Mouse (Mus musculus): ENCODE results near the gene Trim12c.
"Not testable (repeated sequence)": the region's sequence is repeated elsewhere in the genome, so short reads cannot be mapped to it uniquely, and the experiment has no call there.

The Trim12c gene

DNA sequence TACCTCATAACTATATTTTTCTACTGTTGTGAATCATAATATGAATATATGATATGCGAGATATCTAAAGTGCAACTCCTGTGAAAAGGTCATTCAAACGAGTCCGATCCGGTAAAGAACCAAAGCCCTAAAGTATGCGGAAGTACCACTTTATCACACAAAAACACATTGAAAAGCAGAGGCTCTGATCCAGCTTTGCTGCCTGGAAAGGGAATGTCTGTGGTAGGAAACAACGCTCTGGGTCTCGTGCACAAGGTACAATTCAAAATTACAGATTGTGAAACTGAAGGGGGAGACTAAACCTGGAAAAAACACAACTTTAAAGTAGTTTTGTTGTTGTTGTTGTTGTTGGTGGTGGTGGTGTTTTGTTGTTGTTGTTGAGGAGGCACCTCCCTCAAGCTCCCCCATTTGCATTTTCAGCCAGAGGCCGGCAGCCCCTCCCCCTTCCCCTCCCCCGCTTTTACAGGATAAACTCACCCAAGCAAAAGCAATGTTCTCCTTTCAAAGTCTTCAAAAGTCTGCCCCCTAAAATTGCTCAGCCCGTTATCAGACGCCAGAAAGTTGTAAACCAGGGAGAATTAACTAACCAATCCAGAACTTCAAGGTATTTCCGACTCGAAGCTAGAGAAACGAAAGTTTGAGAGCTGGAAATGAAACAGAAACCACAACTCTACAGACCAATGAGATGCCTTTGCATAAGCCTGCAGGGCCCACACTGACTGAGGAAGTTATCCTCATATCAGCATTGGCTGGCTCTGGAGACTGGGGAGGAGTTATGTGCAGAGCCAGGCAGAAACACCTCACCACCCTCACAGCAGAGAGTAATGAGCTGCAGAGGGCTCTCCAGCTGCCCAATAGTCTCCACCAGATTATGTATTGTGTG, at the start of gene Trim12c:
Trim12c (minus strand) TSS at position 646 of the 883 bp plus-strand sequence.
- in situ Hi-C loops (cut with MboI; ENCODE audit: low sequenced_read_pairs) = no loop called here

DNA sequence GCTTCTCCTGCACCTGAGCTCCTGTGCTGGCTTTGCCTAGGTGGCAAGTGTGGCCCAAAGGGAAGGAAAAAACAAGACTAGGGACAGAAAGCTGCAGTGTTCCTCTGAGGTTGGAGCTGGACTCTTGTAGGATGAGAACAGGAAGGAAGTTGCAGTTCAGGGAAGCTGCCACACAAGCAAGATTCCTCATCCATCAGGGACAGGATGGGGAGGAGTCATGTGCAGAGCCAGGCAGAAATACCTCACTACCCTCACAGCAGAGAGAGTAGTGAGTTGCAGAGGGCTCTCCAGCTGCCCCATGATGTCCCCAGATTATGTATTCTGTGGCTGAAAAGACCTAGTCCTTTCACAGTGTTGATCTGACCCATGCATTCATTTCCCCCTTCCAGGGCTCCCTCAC, 48.0 kb upstream of the Trim12c start:
- in situ Hi-C loops (cut with MboI; ENCODE audit: low sequenced_read_pairs) = no loop called here

DNA sequence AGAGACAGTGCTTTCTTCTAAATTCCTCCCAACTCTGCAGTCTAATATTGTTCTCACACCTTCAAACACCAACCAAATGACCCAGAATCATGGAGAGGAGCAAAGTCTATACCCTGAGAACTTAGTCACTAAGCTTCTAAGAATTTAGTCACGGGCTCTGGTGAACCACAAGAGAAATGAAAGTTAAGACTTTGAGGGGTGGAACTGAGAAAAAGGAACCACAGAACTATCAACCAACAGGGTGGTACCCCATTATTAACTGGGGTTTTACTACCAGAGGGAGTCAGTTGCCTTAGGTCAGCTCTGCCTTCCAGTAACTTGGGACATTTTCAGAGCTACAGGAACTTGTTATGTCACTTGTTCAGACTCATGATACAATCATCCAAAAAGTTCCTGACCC, 47.5 kb upstream of the Trim12c start, which contains the start of gene Trim30c:
Trim30c (minus strand) TSS at position 140 of the 400 bp plus-strand sequence.
- in situ Hi-C loops (cut with MboI; ENCODE audit: low sequenced_read_pairs) = no loop called here

DNA sequence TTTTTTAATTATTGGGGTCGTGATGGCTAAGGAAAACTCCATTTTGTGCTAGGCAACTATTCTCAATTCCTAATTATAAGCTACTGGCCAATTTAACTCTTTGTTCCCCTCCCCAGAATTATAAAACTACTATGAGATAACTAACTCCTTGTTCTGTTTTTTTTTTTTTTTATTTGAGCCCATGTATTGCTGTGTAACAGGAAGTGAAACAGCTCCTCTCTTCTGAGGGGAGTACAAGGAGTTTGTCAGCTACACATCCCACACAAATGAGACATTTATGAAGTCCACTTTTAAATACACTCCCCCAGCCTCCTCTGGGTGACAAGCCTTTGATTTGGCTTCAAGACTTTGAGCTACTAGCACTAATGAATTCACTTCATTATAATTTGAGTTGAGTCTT, 45.3 kb upstream of the Trim12c start:
- in situ Hi-C loops (cut with MboI; ENCODE audit: low sequenced_read_pairs) = no loop called here

DNA sequence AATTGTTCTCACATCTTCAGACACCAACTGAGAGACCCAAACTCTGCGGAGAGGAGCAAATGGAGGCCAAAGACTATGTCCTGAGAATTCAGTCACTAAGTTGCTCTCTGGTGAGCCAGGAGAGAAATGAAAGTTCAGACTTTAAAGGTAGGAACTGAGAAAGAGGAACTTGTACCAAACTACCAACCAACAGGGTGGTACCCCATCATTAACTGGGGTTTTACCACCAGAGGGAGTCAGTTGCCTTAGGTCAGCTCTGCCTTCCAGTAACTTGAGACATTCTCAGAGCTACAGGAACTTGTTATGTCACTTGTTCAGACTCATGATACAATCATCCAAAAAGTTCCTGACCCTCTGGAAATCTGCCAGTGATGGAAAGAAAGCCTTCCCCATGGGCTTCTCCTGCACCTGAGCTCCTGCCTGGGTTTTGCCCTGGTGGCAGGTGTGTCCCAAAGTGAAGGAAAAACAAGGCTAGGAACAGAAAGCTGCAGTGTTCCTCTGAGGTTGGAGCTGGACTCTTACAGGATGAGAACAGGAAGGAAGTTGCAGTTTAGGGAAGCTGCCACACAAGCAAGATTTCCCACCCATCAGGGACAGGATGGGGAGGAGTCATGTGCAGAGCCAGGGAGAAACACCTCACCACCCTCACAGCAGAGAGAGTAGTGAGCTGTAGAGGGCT, 16.7 kb upstream of the Trim12c start, which contains the start of gene Trim30b:
Trim30b (minus strand) TSS at position 149 of the 679 bp plus-strand sequence.
- in situ Hi-C loops (cut with MboI; ENCODE audit: low sequenced_read_pairs) = no loop called here

DNA sequence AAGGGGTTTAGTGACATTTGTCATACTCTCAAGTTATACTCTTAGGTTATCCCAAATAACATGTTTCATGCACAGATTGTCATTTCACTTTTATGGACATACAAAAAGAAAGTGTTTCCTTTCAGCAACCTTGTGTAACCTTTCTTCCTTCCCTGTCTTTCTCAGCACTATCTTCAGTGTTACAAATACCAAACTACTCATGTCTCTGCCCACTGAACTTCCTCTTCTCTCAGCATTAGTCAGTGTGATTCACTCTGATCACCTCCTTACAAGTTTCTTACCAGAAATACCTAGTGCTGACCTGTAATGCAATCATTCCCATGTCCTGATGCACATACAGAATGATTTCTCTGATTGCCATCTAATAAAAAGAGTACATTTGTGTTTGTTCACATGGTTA, 13.2 kb upstream of the Trim12c start:
- in situ Hi-C loops (cut with MboI; ENCODE audit: low sequenced_read_pairs) = no loop called here

DNA sequence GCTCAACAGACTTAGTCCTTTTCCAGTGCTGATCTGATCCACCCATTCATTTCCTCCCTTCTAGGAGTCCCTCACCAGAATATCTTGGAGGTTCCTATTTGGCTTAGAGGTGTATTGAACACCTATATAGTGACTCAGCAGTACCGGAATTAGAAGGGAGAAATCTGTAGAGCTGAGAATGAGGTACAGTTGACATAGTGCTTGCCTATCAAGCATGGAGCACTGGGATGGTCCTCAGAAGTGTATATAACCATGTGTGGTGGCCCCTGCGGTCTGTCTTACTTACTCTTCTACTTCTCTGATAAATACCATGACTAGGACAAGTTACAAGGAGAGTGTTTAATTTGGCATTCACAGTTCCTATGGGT, 422 bp upstream of the Trim12c start:
- in situ Hi-C loops (cut with MboI; ENCODE audit: low sequenced_read_pairs) = no loop called here

DNA sequence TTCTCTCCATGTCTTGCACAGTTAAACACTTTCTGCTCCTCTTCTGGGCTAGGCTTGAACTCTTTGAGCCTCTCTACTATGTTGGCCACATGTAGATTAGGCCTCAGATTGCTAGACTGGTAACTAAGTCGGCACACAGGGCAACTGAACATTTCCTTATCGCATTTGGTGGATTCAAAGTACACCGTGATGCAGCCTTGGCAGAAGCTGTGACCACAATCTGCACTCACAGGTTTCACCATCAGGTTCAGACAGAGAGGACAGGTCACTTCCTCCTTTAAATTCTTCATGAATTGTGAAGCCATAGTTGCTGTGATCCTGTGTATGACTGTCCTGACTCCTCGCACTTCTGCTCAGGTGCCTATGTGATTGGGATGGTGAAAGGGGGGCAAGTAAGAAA, 5.1 kb downstream of the Trim12c start:
- in situ Hi-C loops (cut with MboI; ENCODE audit: low sequenced_read_pairs) = not testable (repeated sequence)

DNA sequence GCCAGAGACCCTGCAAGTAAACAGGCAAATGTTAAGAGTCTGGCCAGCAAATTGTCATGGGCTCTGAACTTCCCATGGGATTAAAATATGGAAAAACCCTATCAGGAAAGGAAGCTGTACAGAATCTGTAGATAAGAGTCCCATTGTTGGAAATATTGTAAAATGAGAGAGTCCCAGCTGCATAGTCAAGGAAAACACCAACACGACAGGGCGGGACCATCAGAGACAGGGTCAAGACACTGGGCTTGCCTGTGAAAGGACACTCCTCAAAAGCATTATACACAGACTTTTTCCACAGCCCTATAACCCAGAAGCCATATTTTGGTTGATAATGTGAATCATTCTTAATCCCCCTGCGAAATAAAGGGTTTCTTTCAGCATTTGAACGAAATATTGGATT, 12.4 kb downstream of the Trim12c start:
- in situ Hi-C loops (cut with MboI; ENCODE audit: low sequenced_read_pairs) = not testable (repeated sequence)

DNA sequence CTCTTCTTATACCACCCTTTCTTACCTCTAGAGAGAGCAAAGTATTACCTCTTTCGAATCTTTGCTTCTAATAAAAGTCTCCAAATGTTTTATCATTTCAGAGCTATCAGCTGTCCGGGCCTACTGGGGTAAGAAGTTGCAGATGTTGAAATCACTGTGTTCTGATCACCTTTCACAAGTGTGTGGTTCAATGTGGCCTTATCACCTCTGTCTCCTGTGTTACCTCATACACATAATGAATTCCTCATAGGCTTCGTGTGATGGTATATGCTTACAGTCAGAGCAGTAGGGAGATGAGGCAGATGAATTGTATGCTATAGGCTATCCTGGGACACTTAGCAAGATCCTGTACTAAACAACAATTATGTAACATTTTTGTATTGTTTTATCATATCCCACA, 17.6 kb downstream of the Trim12c start:
- in situ Hi-C loops (cut with MboI; ENCODE audit: low sequenced_read_pairs) = not testable (repeated sequence)

DNA sequence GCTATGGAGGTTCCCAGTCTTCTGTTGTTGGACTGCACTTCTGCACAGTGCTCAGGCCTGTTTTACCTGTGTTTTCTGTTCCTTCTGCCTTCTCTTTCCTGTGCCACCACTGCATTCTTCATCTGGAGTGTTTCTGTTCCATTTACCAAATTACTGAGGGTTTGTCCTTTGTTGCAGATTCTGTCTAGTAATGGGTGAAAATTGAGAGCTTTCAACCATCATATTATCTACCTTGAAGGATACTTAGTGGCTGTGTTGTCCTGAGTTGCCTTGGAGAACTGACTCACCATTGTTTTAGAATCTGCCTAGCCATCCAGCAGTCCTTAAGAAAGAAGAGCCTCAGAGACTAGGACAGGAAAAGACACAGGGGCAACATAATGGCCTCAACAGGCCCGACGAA, 24.0 kb downstream of the Trim12c start, which contains the start of gene Trim34b:
Trim34b (plus strand) TSS at position 301 of the 400 bp plus-strand sequence.
- in situ Hi-C loops (cut with MboI; ENCODE audit: low sequenced_read_pairs) = not testable (repeated sequence)

DNA sequence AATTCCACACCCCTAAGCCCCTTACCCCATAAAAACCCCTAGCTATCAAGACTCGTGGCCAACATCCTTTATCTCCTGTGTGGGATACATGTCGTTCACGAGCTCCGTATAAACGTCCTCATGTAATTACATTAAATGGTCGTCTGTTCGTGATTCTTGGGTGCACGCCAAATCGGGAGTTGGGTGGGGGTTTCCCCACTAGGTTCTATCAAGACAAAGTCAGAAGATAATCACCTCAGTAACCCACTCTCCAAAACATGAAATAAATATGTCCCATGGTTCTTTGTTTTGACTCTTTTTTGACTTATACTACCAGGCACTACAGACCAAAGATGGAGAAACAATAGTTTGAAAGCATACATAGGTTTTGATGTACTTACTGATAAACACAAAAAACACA, 31.1 kb downstream of the Trim12c start:
- in situ Hi-C loops (cut with MboI; ENCODE audit: low sequenced_read_pairs) = no loop called here

DNA sequence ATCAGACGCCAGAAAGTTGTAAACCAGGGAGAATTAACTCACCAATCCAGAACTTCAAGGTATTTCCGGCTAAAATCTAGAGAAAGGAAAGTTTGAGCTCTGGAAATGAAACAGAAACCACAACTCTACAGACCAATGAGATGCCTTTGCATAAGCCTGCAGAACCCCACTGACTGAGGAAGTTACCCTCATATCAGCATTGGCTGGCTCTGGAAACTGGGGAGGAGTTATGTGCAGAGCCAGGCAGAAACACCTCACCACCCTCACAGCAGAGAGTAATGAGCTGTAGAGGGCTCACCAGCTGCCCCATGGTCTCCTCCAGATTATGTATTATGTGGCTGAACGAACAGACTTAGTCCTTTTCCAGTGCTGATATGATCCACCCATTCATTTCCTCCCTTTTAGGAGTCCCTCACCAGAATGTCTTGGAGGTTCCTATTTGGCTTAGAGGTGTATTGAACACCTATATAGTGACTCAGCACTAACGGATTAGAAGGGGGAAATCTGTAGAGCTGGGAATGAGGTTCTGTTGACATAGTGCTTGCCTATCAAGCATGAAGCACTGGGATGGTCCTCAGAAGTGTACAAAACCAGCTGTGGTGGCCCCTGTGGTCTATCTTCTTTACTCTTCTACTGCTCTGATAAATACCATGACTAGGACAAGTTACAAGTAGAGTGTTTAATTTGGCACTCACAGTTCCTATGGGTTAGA, 37.6 kb downstream of the Trim12c start, which contains the start of gene Trim12a:
Trim12a (minus strand) TSS at position 98 of the 712 bp plus-strand sequence.
- in situ Hi-C loops (cut with MboI; ENCODE audit: low sequenced_read_pairs) = not testable (repeated sequence)

DNA sequence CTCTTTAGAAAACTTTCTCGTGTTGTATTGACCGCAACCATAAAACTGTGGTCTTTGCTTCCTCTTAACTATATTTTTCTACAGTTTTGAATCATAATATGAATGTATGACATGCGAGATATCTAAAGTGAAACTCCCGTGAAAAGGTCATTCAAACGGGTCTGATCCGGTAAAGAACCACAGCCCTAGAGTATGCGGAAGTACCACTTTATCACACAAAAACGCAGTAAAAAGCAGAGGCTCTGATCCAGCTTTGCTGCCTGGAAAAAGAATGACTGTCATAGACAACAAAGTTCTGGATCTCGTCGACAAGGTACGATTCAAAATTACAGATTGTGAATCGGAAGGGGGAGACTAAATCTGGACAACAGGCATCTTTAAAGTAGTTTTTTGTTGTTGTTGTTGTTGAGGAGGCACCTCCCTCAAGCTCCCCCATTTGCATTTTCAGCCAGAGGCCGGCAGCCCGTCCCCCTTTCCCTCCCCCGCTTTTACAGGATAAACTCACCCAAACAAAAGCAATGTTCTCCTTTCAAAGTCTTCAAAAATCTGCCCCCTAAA, 38.3 kb downstream of the Trim12c start:
- in situ Hi-C loops (cut with MboI; ENCODE audit: low sequenced_read_pairs) = no loop called here

DNA sequence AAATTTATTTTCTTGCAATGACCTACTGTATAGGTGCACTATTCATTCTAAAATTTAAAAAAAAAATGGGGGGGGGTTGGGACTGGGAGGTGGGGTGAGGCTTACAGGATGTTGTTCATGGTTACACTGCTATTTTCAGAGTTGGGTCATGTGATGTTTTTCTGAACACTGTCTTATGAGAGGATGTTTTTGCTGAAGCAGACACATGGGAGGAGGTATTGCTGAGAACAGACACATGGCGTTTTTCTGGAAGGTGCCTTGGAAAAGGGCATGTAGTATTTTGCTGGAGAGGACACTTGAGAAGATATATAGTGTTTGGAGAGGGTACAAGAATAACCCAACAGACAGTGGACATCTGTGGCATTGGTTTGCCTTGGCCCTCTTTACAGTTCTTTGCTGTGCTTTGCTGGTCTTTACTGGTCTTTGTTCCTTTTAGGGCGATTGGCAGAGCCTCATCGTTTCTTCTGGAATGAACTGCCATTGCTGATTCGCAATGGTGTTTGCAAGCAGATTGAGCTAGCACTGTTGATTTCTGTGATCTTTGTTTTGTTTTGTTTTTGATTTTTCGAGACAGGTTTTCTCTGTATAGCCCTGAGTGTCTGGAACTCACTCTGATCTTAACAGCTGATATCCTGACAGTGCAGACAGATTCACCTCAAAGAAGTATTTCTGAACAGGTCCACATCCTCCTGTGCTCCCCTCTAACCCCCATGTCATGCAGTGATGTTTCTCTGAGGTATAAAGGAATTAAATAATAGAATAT, 61.3 kb downstream of the Trim12c start:
- in situ Hi-C loops (cut with MboI; ENCODE audit: low sequenced_read_pairs) = no loop called here

DNA sequence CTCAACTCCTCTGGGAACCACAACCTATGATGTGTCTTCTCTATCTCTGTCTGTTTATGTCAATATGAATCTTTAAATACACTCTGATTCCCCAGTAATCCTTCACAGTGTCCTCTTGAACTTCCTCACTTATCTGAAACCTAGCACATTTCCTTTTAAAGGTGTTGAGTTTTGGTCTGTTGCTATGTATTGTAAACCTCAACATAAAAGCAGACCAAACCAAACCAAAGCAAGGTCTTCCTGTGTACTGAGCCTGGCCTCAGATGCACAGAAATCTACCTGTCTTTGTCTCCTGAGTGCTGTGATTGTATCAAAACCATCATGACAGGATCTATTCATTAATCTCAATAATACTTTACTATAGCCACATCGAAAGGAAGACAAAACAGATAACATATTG, 62.5 kb downstream of the Trim12c start:
- in situ Hi-C loops (cut with MboI; ENCODE audit: low sequenced_read_pairs) = no loop called here

Measured in CH12F3 (cell line).